Mouse (Mus musculus) adipocyte (in vitro differentiated cells): ENCODE measurements around the gene Nlrc3.

Experiments
- DNase-seq: peaks from one replicate; pipeline ENCODE4 v3.0.0-alpha.2; 2016; ENCODE audit warnings: low spot score

The Nlrc3 gene

GRCm38 (mm10) chr16:3929151-3929550 is 47.3 kb downstream of the Nlrc3 start:
- DNase-seq = no peak

DNA sequence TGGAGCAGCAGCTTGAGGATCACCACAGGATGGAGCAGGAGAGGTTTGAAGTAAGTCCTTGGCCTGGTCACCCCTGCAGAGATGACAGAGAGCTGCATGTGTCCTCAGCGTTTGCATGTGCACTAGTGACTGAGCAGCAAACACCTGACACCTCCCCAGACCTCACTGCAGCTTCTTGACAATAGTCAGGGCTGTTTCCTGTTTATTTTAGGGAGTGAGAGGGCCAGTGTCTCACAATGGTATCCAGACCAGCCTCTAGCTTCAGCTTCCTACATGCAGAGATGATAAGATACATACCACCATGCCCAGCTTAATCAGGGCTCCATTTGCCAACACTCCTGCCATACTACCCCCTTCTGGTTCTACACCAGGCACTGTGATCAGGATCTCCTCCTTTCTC is 47.9 kb downstream of the Nlrc3 start:
- DNase-seq = no peak

DNA sequence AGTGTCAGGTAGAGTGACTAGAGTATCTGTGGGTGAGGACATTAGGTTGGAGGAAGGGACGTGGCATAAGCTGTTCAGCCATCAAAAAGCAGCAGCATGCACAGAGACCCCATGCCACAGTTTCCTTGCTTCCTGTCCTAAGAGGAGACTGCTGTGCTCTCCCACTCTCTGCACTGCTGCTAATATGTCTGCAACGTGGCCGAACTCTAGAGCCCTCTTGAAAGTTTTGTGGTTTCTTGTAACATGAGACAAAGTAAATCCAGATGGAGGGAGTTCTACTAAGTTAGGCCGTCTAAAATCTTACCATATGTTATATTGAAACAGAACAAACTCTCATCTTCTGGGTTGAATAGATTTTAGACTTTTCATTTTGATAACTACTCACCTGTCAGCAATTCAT is 52.5 kb downstream of the Nlrc3 start:
- no peak for DNase-seq

GRCm38 (mm10) chr16:3923515-3923914 is 52.9 kb downstream of the Nlrc3 start:
- DNase-seq = no peak

DNA sequence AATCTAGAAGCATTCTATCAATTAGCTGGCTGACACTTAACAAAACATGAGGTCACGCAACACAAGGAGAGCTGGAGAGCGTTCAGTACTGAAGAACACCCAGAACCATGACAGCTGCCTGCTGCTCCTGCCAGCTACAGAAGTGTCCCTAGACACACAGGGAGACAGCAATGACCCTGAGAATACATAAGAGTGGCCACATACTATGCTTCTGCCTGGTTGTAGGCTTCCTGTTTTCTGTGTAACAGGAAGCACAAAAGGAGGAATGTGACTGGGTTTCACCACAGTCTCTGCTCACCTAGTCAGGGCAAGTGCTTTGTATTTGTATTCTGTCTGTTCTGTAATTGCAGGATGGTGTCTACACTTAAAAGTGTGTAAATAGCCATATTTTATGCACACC is 55.7 kb downstream of the Nlrc3 start:
- DNase-seq = no peak

DNA sequence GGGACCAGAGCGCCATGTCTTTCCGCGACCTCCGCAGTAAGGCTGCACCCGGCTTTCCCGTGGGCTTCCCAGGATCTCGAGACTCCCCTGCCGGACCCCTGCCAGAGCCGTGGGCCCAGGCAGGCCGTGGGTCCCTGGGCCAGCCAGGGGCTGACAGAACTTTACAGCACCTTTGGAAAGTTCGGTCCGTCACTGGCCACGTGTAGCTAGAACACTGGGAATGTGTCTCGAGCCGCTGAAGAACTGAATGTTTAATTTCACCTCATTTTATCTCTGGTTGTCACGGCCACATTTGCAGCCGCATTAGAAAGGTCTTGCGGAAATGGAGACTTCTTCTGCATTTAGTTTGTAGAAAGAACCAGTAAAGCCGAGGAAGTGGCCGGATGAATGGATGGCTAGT is 67.3 kb downstream of the Nlrc3 start:
- DNase-seq = no peak

DNA sequence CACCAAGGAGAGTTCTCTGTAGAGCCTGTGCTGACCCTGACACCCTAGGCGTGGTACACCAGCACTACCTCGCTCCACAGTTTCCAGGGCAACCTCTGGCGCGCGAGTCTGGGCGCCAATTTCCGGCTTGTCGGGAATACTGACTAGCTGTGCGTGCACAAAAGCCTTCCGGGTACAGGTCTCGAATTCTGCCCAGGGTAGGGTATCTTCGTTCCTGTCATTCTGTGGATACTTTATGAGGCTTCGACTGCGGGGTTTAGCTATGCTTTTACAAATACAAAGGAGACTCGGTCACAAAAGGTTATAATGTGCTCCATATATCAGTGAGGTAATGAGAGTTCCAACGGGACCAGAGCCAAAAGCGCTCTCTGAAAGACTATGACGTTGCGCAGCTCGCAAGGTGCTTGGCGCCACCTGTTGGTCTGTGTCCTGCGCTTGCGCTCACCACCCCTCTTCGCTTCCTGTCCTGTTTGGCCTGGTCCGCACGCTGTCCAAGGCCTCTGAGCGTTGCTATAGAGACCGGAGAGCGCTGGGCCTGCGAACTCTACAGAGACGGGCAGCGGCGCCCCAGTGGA is 67.8 kb downstream of the Nlrc3 start, which contains the start of the genes 1700037C18Rik and Cluap1:
TSS of gene 1700037C18Rik (minus strand) at position 153 of the 575 bp plus-strand sequence.
TSS of gene Cluap1 (plus strand) at position 265 of the 575 bp plus-strand sequence.
- DNase-seq = peak; percentile 98

DNA sequence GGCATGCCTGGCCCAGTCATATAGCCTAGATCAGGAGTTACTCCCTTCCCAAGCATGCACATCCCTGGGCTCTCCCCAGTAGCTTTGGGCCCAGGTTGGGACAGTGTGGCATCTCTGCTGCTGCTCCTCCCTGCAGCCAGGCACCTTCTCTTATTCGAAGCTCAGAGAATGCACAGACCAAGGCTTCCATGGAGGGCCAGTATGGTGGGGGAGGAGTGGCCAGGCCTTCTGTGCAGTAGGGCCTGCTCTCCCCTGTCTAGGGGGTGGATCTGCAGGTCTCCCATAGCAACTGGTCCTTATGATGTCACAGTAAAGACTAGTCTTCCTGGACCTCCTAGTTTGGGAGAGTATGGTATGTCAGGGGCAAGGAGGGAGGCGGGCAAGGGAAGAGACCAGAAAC is 69.0 kb downstream of the Nlrc3 start:
- DNase-seq = no peak

DNA sequence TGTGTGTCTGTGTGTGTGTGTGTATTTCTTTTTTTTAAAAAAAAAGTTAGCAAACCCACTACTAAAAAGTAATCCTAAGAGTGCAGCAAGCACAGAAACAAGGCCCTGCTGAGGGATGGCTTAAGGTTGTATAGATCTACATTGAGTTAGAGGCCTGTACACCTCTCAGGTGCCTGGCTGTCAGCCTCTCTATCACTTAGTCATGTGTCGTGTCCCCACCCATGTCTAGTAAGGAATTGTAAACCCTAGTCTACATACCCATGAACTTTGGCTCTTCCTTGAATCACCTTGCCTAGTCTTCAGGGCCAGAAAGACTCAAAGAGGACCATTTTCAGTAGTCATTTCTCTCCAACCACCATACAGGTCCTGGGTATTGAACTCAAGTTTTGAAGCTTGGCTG is 79.9 kb downstream of the Nlrc3 start:
- DNase-seq = no peak

- DNase-seq = no peak
Measured at GRCm38 (mm10) chr16:3896046-3896445, 80.4 kb downstream of the Nlrc3 start.

DNA sequence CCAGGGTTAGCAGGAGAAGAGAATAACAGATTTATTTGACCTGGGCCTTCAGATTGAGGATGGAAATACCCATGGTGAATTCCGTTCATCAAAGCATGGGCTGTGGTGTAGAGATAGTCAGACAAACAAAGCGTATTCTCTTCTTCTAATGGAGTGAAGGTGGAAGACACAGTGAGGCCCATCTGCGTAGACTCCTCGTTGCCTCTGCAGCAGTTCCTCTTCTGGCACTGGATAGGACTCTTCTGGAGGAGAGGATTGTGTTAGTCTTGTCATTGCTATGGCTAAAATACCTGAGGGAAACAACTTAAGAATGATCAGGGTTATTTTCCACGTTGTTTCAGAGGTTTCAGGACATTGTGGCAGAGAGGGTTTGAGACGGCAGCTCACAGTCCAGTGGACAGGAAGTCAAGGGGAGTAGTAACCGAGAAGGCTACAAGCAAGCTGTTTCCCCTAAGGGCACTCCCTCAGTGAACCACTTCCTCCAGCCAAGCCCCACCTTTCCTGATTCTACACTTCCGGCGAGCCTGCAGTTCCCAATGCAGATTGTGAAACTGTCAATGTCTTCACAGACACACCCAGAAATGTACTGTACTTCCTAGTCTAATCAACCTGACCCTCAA is 81.1 kb downstream of the Nlrc3 start:
- DNase-seq = no peak
